Mouse (Mus musculus) stomach, embryonic 16.5 days (tissue): ENCODE results near the gene Ccdc180. TPM values are rescaled to one million over a fixed set of nuclear protein-coding genes. Genes with fewer than 3 reads are reported as not detected.

Source experiments
- ATAC-seq: fragments of 200-750 bp; cut with Nextera tagmentation; 2 replicates; pipeline ENCODE4 v1.8.0; 2017; ENCODE audit warnings: moderate number of reproducible peaks, moderate TSS enrichment; ENCODE audit not compliant: insufficient read depth, low FRiP score
- H3K27ac ChIP-seq: fragments of 300-500 bp; sonication (generic); 2 replicates; pipeline ENCODE4 v1.5.1; 2014; ENCODE audit warnings: low read length
- H3K27me3 ChIP-seq: fragments of 300-500 bp; sonication (generic); 2 replicates; pipeline ENCODE4 v1.6.1; 2014; ENCODE audit warnings: low read length, control low read depth, mixed read lengths; ENCODE audit not compliant: control insufficient read depth, insufficient read depth
- H3K36me3 ChIP-seq: fragments of 300-500 bp; sonication (generic); 2 replicates; pipeline ENCODE4 v1.6.1; 2014; ENCODE audit warnings: low read length; ENCODE audit not compliant: control insufficient read depth, insufficient read depth
- H3K4me1 ChIP-seq: fragments of 300-500 bp; sonication (generic); 2 replicates; pipeline ENCODE4 v1.6.1; 2014; ENCODE audit warnings: low read length, control low read depth, mixed read lengths; ENCODE audit not compliant: control insufficient read depth, insufficient read depth
- H3K4me2 ChIP-seq: fragments of 300-500 bp; sonication (generic); 2 replicates; pipeline ENCODE4 v1.6.1; 2014; ENCODE audit warnings: low read depth, low read length, mixed read lengths
- H3K4me3 ChIP-seq: fragments of 300-500 bp; sonication (generic); replicated peaks from 2 replicates; pipeline ENCODE4 v1.5.1; 2014; ENCODE audit warnings: mild to moderate bottlenecking, low read length
- H3K9ac ChIP-seq: fragments of 300-500 bp; sonication (generic); 2 replicates; pipeline ENCODE4 v1.6.1; 2014; ENCODE audit warnings: low read length
- H3K9me3 ChIP-seq: fragments of 300-500 bp; sonication (generic); replicated peaks from 2 replicates; pipeline ENCODE4 v1.6.1; 2016; ENCODE audit warnings: low read length, control low read depth; ENCODE audit not compliant: control insufficient read depth
- WGBS: fragments of 180-500 bp; shearing (Covaris S2); extraction: QIAGEN DNeasy Blood & Tissue Kit; methylation state at CpG from one replicate; pipeline ENCODE4 v1.1.7; 2014; 5-methylcytosine and 5-hydroxymethylcytosine counted together
- polyA plus RNA-seq: library from polyadenylated mRNA; unstranded; fragments of >200 nt; fragmentation: Nextera tagmentation; extraction: Ambion mirVana; gene quantifications from 2 replicates; pipeline ENCODE4 v1.2.1, GENCODE M21; 2015

The Ccdc180 gene
- polyA plus RNA-seq, 1 experiment from 2014 or later = 0.28 TPM

GRCm38 (mm10) chr4:45972951-45973350 lies 82.8 kb downstream of the Ccdc180 start:
- H3K27me3 ChIP-seq = no peaks in the 10 kb centered on the region
- no peak for ATAC-seq
- 34% methylated on average over 9 of the region's 9 CpGs for WGBS
- H3K9me3 ChIP-seq = no peaks in the 10 kb centered on the region
- H3K27ac ChIP-seq = no peak overlapping the region
- peak overlapping the region; percentile 80 for H3K9ac ChIP-seq
- H3K4me3 ChIP-seq = peak overlapping the region; percentile 87
- peak overlapping the region; percentile 91 for H3K4me2 ChIP-seq
- peaks cover 12% of the 10 kb centered on the region for H3K4me1 ChIP-seq
- H3K36me3 ChIP-seq = no peaks in the 10 kb centered on the region

- H3K27ac ChIP-seq = no peak overlapping the region
- no peak overlapping the region for H3K4me3 ChIP-seq
- peaks cover 9% of the 10 kb centered on the region; the same call in 1 of the 2 replicates for H3K4me1 ChIP-seq
- H3K36me3 ChIP-seq = no peaks in the 10 kb centered on the region
- no peak overlapping the region for H3K4me2 ChIP-seq
- ATAC-seq = no peak
- H3K27me3 ChIP-seq = no peaks in the 10 kb centered on the region
- no peaks in the 10 kb centered on the region for H3K9me3 ChIP-seq
- no peak overlapping the region for H3K9ac ChIP-seq
- 74% methylated on average over 6 of the region's 6 CpGs for WGBS
Measured at GRCm38 (mm10) chr4:45976931-45977667, 87.0 kb downstream of the Ccdc180 start.

- Histone ChIP-seq H3K9ac (no peak overlapping the region), H3K4me1 (no peaks in the 10 kb centered on the region), H3K27me3 (no peaks in the 10 kb centered on the region), H3K27ac (no peak overlapping the region), H3K9me3 (no peaks in the 10 kb centered on the region), H3K4me2 (no peak overlapping the region), H3K36me3 (no peaks in the 10 kb centered on the region), H3K4me3 (no peak overlapping the region)
- 32% methylated on average over 2 of the region's 2 CpGs for WGBS
- no peak for ATAC-seq
Measured at GRCm38 (mm10) chr4:45979916-45980315, 89.8 kb downstream of the Ccdc180 start.

GRCm38 (mm10) chr4:45981054-45981453 lies 91.0 kb downstream of the Ccdc180 start:
- Histone ChIP-seq H3K9ac (no peak overlapping the region), H3K4me3 (no peak overlapping the region), H3K9me3 (no peaks in the 10 kb centered on the region), H3K27me3 (no peaks in the 10 kb centered on the region), H3K4me2 (no peak overlapping the region), H3K4me1 (no peaks in the 10 kb centered on the region), H3K27ac (no peak overlapping the region), H3K36me3 (no peaks in the 10 kb centered on the region)
- ATAC-seq = no peak

- Histone ChIP-seq H3K27me3 (no peaks in the 10 kb centered on the region), H3K9me3 (no peaks in the 10 kb centered on the region), H3K4me3 (no peak overlapping the region), H3K4me2 (no peak overlapping the region), H3K4me1 (peaks cover 5% of the 10 kb centered on the region), H3K27ac (0 out of 2 replicates have a peak overlapping the region, but pooled peaks have one; percentile 29), H3K9ac (no peak overlapping the region), H3K36me3 (no peaks in the 10 kb centered on the region)
- 25% methylated on average over 6 of the region's 6 CpGs for WGBS
- no peak for ATAC-seq
Measured at GRCm38 (mm10) chr4:45990427-45991135, 100.5 kb downstream of the Ccdc180 start.

- H3K27ac ChIP-seq = no peak overlapping the region
- no peaks in the 10 kb centered on the region for H3K9me3 ChIP-seq
- WGBS = 84% methylated on average over 4 of the region's 4 CpGs
- no peaks in the 10 kb centered on the region for H3K4me1 ChIP-seq
- ATAC-seq = no peak
- H3K4me2 ChIP-seq = no peak overlapping the region
- H3K9ac ChIP-seq = no peak overlapping the region
- H3K27me3 ChIP-seq = no peaks in the 10 kb centered on the region
- H3K36me3 ChIP-seq = no peaks in the 10 kb centered on the region
- H3K4me3 ChIP-seq = no peak overlapping the region
Measured at GRCm38 (mm10) chr4:45998536-45998935, 108.4 kb downstream of the Ccdc180 start.

Other genes with a start within 250 kb of the Ccdc180 start
- gene Aldh1b1, start 91.3 kb upstream of the Ccdc180 start, polyA plus RNA-seq = 77.6 and 95.3 TPM in 2 replicates
- 0.40 and 0.46 TPM in 2 replicates for gene Igfbpl1, start 63.4 kb upstream of the Ccdc180 start, polyA plus RNA-seq
- gene Stra6l, start 41.6 kb upstream of the Ccdc180 start, polyA plus RNA-seq = 0.99 and 1.3 TPM in 2 replicates
- 22.6 and 24.5 TPM in 2 replicates for gene Tdrd7, start 75.0 kb downstream of the Ccdc180 start, polyA plus RNA-seq
- gene Tmod1, start 148.6 kb downstream of the Ccdc180 start, polyA plus RNA-seq = 5.5 and 16.2 TPM in 2 replicates
- 59.8 and 61.1 TPM in 2 replicates for gene Ncbp1, start 248.3 kb downstream of the Ccdc180 start, polyA plus RNA-seq
- gene Tstd2, start 248.4 kb downstream of the Ccdc180 start, polyA plus RNA-seq = 32.7 and 36.4 TPM in 2 replicates